Mouse (Mus musculus): ENCODE data around the gene Stk33.

- TF ChIP-seq POLR2A (IDR thresholded peaks at IDR 0.05; ENCODE audit: borderline replicate concordance, insufficient read depth, low read length) (no peak), CTCF (IDR thresholded peaks at IDR 0.05; ENCODE audit: borderline replicate concordance, insufficient read depth, low read depth, low read length) (no peak)
Measured at GRCm38 (mm10) chr7:109282106-109282505, 156.8 kb downstream of the Stk33 start.

All from cerebellum, adult 2 months (tissue).